Mouse (Mus musculus) small intestine, adult 2 months (tissue): Measurements from ENCODE around the gene Ttc9c.

Experiments
- CTCF ChIP-seq: fragments of 200-500 bp; IDR thresholded peaks from 2 replicates; pipeline ENCODE4 v1.5.1; 2012; ENCODE audit warnings: low read depth, mild to moderate bottlenecking, control low read depth, inconsistent platforms, low read length, moderate library complexity, mixed read lengths; ENCODE audit not compliant: insufficient replicate concordance, insufficient read length; ENCODE audit errors: extremely low read depth
- POLR2A ChIP-seq: fragments of 200-500 bp; IDR thresholded peaks from 2 replicates; pipeline ENCODE4 v1.6.1; 2012; ENCODE audit warnings: low read depth, mild to moderate bottlenecking, control low read depth, inconsistent platforms, low read length, moderate library complexity

DNA sequence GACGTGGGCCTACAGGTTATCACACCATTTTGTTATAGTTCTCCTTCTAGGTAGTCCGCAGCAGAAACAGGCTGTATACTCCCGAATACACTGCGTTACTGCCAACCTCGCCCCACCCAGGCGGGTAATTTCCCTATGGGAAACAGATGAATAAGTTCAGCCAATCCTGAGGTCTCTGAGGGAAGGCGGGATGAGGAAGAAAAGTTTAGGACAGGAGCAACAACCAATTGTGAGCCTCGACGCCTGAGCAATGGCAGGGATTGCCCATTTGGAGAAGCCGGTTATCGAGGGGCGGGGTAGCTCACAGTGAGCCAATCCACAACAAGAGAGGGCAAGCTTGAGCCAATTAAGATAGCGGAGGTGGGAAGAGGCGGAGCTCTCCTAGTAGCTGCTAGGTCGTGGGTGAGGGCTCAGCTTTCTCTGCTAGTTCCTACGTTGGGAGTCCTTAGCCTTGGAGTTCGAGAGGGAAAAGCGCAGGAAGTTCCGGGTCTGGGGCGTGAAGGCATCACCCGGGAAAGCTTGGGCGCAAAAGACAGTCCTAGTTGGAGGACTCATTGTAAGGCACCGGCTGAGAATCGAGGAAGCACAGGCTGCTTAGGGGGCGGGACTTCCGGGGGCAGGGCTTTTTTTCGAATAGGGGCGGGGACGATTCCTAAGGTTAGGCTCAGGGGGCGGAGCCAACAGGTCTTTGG lies 16.9 kb downstream of the Ttc9c start, which contains the start of gene Zbtb3:
- TF ChIP-seq CTCF: no peak
- peak; percentile 19; the same call in 1 of the 2 replicates for TF ChIP-seq POLR2A
